Mouse (Mus musculus) spleen, adult 18-20 months (tissue): ENCODE measurements around the gene Trim8.

Experiments used
- DNase-seq, 2 experiments: peaks; one replicate each; pipeline ENCODE4 v3.0.0; 2022; ENCODE audit warnings: mixed read lengths in 2 of 2

The Trim8 gene

DNA sequence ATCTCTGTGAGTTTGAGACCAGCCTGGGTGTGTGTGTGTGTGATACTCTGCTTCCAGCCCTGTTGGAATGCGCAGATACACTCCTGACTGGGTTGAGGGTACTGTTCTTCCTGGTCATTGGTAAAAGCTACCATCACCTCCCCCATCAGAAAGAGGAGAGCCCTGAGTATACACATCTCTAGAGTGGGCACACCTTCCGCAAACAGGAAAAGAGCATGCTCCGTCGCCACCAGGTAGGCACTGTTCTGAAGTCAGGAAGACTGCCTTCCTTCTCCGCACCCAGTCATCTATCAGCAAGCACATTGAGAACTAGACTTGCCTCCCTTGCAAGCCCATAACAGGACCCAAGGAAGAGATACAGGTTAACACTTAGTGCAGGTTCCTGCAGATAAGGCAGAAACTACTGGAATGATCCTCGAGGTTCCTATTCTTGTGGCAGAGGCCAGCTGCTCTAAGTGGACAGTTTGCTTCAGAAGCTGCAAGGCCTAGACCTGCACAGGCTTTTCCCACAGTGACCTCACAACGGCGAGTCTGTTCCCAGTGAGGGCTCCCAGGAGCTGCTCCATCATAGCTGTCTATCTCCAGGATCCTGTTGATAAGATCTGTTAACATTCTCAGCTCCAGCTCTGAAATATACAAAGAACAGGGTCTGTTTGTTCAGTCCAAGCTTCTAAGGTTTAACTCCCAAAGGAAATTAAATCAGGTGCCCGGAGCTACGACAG is 20.7 kb upstream of the Trim8 start:
- DNase-seq = no peak

DNA sequence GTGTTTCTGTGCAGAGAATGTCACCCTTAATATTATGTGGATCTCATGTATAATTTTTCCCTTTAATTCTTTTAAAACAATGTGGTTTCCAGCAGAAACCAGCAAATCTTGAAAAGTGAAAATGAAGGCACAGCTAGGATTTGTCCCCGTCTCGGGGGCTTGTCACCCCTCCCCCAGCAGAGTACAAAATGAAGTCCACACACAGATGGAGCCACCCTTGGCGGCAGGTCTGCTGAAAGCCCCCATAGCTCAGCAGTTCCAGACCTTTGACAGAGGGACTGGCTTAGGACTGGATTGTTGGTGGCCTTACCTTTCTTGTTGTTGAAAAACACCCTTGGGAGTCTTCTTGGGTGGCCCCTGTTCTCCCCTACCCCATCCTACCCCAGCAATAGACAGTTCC is 20.1 kb upstream of the Trim8 start:
- DNase-seq = no peak

DNA sequence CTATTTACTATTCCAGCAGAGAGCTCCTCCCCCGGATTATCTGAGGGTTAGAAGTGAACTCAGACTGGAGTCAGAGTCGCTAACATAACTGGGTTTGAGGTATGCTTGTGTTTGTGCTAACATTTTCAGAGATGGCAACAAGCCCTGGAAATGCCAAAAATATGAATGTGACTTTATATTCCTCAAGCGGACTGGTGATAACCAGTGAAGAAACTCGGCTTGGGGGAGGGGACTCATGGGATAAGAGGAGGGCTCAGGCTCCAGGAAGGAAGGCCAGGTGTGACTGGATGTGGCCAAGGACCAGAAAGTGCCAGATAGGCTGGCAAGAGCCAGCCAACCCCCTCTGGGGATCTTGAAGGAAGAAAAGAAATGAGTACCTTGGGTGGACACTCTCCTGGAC is 19.7 kb upstream of the Trim8 start:
- no peak for DNase-seq

DNA sequence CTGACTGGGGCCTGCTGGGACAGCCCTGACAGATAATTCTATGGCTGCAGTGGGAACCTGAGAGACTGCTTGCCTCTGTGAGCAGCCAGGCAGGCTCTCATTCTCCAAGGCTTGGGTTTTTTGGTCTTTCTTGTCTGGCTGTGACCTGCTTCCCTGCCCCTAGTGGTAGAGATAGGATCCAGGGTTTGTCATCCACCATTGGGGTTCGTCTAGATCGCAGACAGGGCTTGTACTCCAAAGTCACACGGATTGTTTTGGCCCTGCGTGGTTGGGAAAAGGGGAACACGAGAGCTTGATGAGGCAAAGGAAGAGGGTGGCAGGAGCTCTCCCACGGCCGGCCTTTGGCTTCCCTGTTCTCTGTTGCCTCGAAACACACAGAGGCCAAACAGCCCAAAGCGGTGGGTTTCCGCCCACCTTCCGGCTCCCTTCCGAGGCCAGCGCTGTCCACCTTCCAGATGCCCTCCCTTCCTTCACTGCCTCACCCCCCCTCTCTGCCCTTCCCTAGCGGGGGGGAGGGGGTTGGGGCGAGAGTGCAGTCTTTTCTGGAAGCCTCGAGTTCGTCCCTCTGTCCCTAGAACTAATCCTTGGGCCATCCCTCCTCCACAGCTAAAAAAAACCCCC is 18.5 kb upstream of the Trim8 start:
- DNase-seq = no peak

DNA sequence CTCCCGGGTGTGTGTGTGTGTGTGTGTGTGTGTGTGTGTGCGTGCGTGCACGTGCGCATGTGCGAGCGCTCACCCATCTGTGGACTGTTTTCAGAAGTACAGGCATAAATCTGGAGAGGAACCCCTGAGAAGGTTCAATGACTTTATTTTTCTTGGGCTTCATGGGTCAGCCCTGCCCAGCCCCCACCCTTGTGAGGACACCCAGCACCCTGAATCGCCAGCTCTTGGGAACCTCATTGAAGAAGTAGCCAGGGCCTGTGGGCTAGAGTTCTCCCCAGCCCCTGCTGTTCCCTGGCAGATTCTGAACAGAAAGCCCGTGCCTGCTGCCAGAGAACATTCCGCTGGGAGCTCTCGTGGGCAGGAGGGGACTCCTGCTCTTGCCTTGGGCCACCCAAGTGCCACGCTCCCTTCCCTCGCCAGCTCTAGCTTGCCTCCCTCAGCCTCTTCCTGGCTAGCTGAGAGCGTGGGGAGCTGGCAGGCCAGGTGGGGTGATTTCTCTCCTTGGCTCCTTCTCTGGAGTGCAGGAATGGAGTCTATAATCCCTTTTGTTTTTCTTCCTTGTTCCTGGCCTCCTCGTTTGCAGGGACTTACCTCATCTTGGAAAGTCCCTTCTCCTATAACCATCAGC is 17.7 kb upstream of the Trim8 start:
- DNase-seq = peak; percentile 42 to 44

DNA sequence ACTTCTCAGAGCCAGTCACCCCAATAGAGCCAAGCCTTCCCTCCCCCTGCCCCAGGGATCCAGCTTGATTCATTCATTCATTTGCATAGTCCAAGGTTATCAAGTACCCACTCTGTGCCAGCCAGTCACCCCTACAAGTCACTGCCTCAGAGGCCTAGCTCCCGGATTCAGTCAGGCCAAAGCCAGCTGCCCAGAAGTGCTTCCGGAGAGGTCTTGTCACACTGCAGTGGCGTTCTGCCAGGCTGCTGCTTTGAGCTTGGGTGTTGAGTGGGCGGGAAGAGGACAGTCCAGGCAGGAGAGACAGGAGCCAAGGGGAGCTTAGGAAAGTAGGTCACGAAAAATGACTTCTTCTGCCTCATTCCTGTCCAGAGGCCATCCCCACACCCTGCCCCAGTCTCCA is 17.0 kb upstream of the Trim8 start:
- no peak for DNase-seq

DNA sequence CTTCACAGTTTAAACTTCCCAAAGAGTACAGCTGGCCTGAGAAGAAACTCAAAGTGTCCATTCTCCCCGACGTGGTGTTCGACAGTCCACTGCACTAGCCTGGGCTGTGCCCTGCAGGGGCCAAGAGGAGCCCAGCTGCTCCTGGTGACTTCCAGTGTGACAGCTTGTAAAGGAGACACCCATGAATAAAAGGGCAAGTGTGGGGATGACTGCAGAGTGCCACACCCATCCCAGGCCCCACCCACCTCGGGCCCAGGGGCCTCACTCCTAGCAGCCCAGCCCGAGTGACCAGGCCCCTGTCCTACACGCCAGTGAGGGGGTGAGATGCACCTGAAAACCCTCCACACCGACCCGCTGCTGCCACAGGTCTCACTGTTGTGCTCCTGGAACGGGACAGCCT is 15.7 kb upstream of the Trim8 start:
- DNase-seq = no peak

DNA sequence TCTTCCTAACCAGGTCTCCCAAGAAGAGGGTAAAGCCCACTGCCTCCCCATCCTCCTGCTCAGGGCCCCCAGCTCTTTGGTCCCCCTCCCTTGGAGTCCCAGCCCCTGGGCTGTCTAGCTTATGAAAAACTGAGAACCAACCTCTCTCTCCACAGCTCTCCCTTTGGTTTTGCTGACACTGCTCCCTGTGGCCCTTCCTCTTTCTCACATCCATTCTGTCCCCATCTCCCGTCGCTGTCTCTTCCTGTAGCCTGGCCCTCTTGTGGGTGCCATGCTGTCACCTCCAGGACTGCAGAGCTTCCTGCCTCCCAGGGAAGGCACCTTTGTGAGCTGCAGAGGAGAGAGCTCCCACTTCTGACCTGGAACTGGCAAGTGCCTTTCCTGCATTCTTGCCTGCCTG is 14.8 kb upstream of the Trim8 start:
- DNase-seq = no peak

DNA sequence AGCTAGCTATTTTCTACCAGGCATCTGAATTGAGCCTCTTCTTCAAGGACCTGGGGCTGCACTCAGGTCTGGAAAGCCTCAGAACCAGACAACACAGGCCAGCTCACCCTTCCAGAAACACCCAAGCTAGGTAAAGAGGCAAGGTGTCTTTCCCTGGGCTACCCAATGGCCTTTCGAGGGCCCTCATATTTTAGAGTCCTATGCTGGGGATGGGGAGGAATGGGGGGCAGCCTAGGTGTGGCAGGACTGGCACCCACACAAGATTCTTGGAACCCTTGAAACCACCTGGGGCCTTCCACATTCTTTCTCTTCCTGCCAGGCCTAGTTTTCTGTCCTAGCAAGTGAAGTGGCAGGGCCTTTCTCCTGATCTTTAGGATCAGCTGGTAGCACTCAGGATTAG is 12.1 kb upstream of the Trim8 start:
- no peak for DNase-seq

DNA sequence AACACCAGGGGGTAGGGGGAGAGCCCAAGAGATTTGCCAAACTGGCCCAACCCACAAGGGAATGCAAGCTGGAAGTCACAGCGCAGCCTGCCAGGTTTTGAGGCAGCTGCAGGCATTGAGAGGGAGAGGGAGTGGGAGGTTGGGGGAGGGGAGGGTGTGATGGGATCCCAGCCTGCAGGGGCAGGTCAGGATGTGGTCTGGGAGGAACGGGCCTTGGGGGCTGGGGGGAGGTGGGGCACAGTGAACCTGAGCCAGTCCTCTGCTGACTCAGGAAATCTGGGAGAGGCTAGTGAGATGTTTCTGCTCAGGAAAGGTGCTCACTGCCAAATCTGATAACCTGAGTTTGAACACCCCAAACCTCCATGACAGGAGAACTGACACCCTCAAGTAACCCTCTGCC is 10.9 kb upstream of the Trim8 start:
- DNase-seq = no peak

DNA sequence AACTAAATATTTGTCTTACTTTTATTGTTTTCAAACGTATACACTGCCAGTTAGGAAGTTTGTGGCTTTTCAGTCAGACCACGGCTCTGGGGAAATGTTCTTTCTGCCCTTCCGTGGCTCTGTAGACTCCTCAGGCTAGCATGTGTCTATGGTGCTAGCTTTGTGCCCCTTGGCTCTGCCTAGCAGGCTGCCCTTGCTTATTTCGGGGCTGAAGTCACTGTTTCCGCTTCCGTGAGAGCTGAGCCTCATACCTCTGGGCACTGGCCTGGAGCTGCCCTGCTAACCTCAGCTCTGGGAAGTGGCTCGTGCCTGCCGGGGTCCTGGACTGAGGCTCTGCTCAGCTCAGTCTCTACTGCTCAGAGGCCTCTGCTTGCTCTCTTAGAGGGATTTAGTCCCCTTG is 6.4 kb upstream of the Trim8 start:
- DNase-seq = no peak

DNA sequence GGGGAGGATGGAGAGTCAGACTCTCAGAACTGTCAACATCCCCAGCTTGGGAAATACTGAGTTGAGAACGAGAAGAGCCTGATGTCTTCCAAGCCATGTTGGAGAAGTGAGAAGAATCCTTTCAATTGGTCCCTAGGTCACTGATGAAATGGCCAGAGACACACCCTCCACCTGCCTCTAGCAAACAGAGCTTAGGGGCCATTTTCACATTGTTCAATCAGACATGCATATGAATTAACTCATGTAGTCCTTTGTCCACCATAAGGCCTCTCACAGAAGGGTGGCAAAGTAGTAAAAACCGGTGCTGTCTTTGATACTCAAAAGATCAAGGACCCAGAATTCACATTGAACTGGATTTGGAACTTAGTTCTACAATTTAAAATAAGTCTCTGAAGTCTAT is 4.3 kb upstream of the Trim8 start:
- DNase-seq = no peak

DNA sequence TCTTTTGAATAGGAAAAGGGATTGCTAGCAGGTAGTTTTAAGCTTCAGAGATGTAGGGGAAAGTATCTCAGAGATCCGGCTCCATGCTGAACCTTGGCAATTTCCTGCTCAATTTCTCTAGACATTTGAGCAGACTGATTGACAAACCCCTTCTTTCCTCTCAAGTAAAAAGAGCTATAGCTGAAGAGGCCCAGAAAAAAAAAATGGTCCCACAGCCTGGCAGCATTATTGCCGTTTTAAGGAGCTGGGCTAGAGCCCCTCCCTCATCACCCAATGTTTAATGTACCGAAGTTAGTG is 2.0 kb upstream of the Trim8 start:
- no peak for DNase-seq

DNA sequence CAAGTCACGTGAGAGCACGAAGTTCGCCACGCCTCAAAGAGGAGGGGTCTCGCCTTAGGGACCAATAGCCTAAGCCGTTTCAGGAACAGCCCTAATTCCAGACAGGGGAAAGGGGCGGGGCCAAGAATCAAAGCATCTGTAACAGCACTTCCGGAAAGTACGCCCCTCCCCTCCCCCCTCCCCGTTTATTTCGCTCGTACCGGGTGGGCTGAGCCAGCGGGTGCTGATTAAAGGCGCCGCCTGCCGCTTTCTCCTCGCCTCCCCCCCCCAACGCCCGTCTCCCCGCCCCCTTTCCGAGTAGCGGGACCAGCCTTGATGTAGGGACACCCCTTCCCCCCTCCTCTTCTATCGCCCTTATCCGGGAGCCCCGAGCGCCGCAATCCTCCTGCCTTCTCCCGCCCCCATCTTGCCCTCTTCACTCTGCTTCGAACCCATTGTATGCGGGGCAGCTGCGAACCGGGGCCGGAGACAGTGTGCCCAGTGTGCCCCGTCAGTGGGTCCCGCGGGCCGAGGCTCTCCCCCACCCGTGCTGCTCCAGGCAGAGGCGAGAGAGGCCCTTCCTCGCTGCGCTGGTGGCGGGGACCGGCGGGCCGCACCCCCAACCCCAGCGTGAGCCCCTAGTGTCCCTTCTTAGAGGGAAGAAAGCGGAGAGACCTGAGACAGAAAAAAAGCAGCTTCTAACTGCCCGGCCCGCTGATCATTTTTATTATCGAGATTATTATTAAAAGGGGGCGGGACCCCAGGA is 1.5 kb upstream of the Trim8 start:
- peak; percentile 93 to 96 for DNase-seq

DNA sequence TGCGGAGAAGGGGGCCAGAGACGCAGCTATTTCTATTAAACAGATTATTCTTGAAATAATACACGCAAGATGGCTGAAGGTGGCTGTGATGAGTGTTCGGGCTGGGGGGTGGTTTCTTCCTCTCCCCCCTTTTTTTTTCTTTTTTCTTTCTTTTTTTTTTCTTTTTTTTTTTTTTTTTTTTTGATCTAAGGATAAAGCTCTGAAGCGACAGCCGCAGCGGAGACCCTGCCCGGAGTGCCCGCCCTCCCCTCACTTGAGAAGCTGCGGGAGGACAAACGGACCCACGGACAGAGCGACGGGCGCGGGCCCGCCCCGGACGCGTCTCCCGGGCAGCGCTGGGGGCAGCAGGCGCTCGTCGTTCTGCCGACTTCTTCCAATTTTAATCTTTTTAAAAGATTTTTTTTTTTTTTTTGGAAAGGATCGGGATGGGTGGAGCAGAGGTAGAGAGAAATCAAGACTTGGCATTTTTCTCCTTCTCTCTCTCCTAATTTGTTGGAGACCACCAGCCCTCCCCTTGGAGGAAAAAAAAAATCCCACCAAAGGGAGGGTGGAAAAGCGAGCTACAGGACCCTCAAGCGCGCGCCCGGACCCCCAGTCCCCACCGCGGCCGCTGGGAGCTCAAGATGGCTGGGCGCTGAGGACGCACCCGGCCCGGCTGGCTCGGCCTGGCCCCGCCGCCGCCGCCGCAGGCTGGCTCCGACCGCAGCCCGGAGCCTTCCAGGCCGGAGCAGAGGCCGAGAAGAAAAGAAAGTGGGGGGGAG is 741 bp upstream of the Trim8 start:
- DNase-seq = peak; percentile 47 to 63

DNA sequence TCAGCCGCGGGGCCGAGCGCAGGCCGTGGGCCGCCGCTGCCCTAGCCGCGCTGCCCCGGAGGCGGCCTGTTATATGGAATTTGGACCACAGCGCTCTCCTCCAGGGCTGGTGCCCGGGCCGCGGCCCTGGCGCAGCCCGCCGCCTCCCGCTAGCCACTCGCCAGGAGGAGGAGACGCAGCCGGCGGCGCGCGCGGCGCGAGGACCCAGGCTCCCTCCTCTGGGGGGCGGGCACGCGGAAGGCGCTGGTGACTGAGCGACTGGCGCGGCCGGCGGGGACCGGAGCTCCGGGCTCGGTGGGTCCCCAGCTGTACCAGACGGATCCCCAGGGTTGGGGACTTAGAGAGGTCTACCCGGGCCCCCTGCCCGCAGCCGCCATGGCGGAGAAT is 560 bp downstream of the Trim8 start:
- peak; percentile 80 to 85 for DNase-seq

DNA sequence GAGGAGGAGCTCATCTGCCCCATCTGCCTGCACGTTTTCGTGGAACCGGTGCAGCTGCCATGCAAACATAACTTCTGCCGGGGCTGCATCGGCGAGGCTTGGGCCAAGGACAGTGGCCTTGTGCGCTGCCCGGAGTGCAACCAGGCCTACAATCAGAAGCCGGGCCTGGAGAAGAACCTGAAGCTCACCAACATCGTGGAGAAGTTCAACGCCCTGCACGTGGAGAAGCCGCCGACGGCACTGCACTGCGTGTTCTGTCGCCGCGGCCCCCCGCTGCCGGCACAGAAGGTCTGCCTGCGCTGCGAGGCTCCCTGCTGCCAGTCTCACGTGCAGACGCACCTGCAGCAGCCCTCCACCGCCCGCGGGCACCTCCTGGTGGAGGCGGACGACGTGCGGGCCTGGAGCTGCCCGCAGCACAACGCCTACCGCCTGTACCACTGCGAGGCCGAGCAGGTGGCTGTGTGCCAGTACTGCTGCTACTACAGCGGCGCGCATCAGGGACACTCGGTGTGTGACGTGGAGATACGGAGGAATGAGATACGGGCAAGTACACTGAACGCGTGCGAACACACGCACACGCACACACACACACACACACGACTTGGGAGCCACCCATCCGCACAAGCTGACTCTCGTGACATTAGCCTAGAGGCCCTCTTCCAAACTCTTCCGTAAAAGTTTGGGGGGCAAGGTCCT is 1.1 kb downstream of the Trim8 start:
- peak; percentile 78 to 82 for DNase-seq

DNA sequence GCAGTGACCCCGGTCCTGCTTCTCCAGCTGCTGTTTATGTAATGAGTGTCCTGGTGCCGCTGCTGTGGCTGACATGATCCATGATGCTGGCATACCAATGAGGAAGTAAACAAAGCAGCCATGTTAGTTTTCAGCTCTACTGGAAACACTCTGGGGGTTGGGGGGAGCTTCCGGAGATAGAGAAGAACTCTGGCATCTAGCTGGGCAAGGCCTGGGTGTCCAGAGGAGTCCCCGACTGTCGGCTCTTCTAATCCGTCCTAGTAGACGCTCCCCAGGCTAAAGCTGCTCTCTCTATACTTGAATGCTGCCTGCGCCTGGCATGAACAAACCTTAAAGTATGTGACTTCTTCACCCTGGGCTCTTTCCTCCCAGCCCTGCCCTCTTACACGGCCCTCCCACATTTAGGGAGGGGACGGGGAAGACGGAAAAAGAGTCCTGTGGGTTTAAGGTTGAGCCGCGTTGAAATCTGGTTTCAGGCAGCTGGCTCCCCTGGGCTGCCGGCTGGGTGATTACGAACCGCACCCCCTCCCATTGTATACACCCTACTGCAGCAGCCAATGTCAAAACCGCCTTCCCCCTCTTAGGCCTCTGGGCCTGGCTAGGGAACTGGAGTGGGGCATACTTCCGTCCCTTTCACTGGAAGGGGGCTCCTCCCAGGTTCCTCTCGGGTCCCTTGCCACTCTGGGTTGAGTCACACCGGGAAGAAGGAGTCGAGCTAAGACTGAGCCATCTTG is 2.0 kb downstream of the Trim8 start:
- DNase-seq = peak; percentile 63 to 67

DNA sequence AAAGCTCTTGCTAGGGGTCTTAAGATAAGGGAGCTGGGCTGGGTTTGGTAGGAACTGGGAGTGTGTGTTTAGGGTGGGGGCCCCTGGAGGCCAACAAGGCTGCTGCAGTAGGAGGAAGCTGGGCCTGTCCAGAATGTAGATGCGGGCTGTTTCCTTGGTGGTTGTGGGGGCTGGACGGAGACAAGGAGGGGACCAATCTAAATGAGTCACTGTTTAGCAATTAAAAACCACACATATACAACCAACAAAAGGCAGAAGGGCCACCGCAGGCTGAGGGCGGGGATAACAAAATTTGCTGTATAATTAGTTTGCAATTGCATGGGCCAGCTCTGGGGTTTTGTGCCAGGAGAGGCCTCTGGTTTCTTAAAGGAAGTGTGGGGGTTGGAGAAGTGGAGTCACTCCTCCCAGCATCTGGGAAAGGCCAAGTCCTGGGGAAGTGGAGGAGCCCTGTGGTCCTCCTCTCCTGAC is 2.6 kb downstream of the Trim8 start:
- DNase-seq = peak; percentile 48 to 50

DNA sequence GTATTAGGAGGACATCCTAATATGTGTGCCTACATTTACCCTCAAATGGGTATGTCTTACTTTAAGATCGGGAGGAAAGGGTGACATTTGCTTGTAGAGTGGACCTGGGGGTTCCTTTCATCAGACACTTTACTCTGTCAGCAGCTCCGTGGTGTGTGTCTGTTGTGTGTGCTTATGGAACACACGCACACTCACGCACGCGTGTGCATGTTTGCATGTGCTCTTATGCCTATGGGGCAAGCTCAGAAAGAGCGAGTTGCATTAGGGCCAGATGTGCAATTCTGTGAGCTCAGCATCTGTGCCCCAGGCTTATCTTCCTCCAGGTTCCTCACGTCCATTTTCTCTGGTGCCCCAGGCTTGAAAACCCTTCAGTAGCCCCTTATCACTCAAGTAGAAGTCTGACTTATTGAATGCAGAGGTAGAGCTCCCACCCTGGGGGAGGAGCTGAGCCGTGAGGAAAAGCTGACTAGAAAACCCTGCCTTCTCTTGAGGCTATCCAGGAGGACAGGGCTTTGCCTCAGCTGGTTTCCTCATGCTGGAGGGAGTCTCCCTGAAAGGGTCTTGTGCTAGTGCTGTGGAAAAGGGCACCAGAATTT is 3.4 kb downstream of the Trim8 start:
- DNase-seq = no peak

DNA sequence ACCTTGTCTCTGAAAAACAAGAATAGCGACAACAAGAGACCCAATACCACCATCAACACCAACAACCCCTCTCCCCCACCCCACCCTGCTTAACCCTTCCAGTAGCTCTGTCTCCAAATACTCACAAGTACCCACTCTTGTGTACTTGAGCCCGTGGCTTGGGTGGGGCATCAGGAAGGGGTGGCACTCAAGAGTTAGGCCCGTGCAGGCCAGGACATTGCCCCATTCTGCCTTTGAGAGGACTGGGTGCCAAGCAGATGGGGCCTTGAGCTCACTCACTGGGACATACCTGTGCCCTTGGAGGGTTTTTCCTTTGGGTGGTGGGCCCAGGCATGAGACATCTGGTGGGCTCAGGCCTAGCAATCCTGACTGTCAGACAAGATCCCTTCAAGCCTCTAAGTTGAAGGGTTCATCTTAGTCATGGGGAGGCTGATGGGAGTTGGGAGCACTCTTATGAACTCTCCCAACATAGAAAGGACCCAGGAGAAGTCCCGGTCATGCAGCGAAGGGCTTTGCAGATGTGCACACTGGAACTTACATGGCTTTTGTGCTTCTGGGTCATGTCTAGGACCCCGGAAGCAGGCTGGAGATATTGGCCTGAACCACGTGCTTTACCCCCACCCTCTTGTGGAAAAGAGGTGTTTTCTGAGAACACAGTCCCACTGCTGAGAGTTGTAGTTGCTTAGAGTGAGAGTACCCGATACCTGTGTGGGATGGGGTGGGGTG is 4.3 kb downstream of the Trim8 start:
- no peak for DNase-seq
